Mouse (Mus musculus): ENCODE measurements around the gene Nfkbia. TPM values are rescaled to one million over a fixed set of nuclear protein-coding genes. Genes with fewer than 3 reads are reported as not detected.

Gene Nfkbia
- total RNA-seq, 4 experiments from 2014 or later: 27.4 to 65.8 (median 39.3) TPM

GRCm38 (mm10) chr12:55490722-55491449 lies 1.6 kb downstream of the Nfkbia start:
- DNase-seq (ENCODE audit: low spot score): peak; percentile 68

- DNase-seq (ENCODE audit: low spot score): no peak
Observed at GRCm38 (mm10) chr12:55489986-55490721, 2.3 kb downstream of the Nfkbia start.

GRCm38 (mm10) chr12:55488661-55489447 lies 3.6 kb downstream of the Nfkbia start:
- DNase-seq (ENCODE audit: low spot score): no peak

GRCm38 (mm10) chr12:55487843-55488660 lies 4.4 kb downstream of the Nfkbia start:
- DNase-seq (ENCODE audit: low spot score): no peak

- DNase-seq (ENCODE audit: low spot score): no peak
Observed at GRCm38 (mm10) chr12:55486923-55487674, 5.3 kb downstream of the Nfkbia start.

- no peak for DNase-seq (ENCODE audit: low spot score)
Observed at GRCm38 (mm10) chr12:55484800-55485199, 7.6 kb downstream of the Nfkbia start.

GRCm38 (mm10) chr12:55484079-55484774 lies 8.2 kb downstream of the Nfkbia start:
- DNase-seq (ENCODE audit: low spot score): no peak

- DNase-seq (ENCODE audit: low spot score): no peak
Observed at GRCm38 (mm10) chr12:55483591-55483990, 8.9 kb downstream of the Nfkbia start.

- no peak for DNase-seq (ENCODE audit: low spot score)
Observed at GRCm38 (mm10) chr12:55482732-55483131, 9.7 kb downstream of the Nfkbia start.

GRCm38 (mm10) chr12:55481739-55482138 lies 10.7 kb downstream of the Nfkbia start:
- no peak for DNase-seq (ENCODE audit: low spot score)

GRCm38 (mm10) chr12:55480471-55481153 lies 11.8 kb downstream of the Nfkbia start:
- DNase-seq (ENCODE audit: low spot score): no peak

- no peak for DNase-seq (ENCODE audit: low spot score)
Observed at GRCm38 (mm10) chr12:55478901-55479300, 13.5 kb downstream of the Nfkbia start.

GRCm38 (mm10) chr12:55474209-55474583 lies 18.3 kb downstream of the Nfkbia start:
- no peak for DNase-seq (ENCODE audit: low spot score)

GRCm38 (mm10) chr12:55473250-55474208 lies 18.9 kb downstream of the Nfkbia start:
- DNase-seq (ENCODE audit: low spot score): peak; percentile 89

GRCm38 (mm10) chr12:55471344-55471743 lies 21.1 kb downstream of the Nfkbia start:
- no peak for DNase-seq (ENCODE audit: low spot score)

- DNase-seq (ENCODE audit: low spot score): no peak
Observed at GRCm38 (mm10) chr12:55470442-55470841, 22.0 kb downstream of the Nfkbia start.

- no peak for DNase-seq (ENCODE audit: low spot score)
Observed at GRCm38 (mm10) chr12:55467331-55468180, 24.9 kb downstream of the Nfkbia start.

Data from heart, adult 8-10 months (tissue).